Mouse (Mus musculus): ENCODE measurements around the gene Tac1. TPM values are rescaled to one million over a fixed set of nuclear protein-coding genes. Genes with fewer than 3 reads are reported as not detected.
"Not testable (repeated sequence)": the region's sequence is repeated elsewhere in the genome, so short reads cannot be mapped to it uniquely, and the experiment has no call there.

Gene Tac1
- 0.36 and 0.48 TPM in 2 replicates for polyA plus RNA-seq (2015; fragmentation: Nextera tagmentation; extraction: Ambion mirVana)

GRCm38 (mm10) chr6:7554829-7555391 is at the start of gene Tac1:
Tac1 (plus strand) TSS chr6:7554879.
- H3K4me2 ChIP-seq, result peak within 1 kb of the TSS; percentile 69
- WGBS, result 3% methylated on average over 37 of the region's 37 CpGs
- 0 out of 2 replicates have a peak within 1 kb of the TSS, but pooled peaks have one; percentile 20 for H3K9ac ChIP-seq
- H3K27ac ChIP-seq (replicated peaks), result no peak within 1 kb of the TSS
- H3K9me3 ChIP-seq, result no peaks in the 10 kb centered on the region
- ATAC-seq (ENCODE audit: extremely low read depth, insufficient number of reproducible peaks, low FRiP score, low TSS enrichment), result no peak
- H3K27me3 ChIP-seq (replicated peaks), result peaks cover 50% of the 10 kb centered on the region
- peaks cover 17% of the 10 kb centered on the region for H3K4me1 ChIP-seq
- no peaks in the 10 kb centered on the region for H3K36me3 ChIP-seq
- peak within 1 kb of the TSS; percentile 45 for H3K4me3 ChIP-seq

- not testable (repeated sequence) for H3K27ac ChIP-seq (replicated peaks); H3K36me3 ChIP-seq; H3K4me2 ChIP-seq; H3K9ac ChIP-seq; H3K9me3 ChIP-seq; H3K27me3 ChIP-seq (replicated peaks); H3K4me1 ChIP-seq; H3K4me3 ChIP-seq; ATAC-seq (ENCODE audit: extremely low read depth, insufficient number of reproducible peaks, low FRiP score, low TSS enrichment)
- WGBS, result 55% methylated on average over 2 of the region's 2 CpGs
Observed at GRCm38 (mm10) chr6:7543511-7543910, 11.2 kb upstream of the Tac1 start.

- peak overlapping the region; percentile 69 for H3K4me2 ChIP-seq
- H3K27me3 ChIP-seq (replicated peaks), result peaks cover 50% of the 10 kb centered on the region
- H3K4me3 ChIP-seq, result peak overlapping the region; percentile 45
- H3K27ac ChIP-seq (replicated peaks), result no peak overlapping the region
- no peak for ATAC-seq (ENCODE audit: extremely low read depth, insufficient number of reproducible peaks, low FRiP score, low TSS enrichment)
- H3K4me1 ChIP-seq, result peaks cover 17% of the 10 kb centered on the region
- no peaks in the 10 kb centered on the region for H3K9me3 ChIP-seq
- H3K36me3 ChIP-seq, result no peaks in the 10 kb centered on the region
- no peak overlapping the region for H3K9ac ChIP-seq
- WGBS, result 2% methylated on average over 25 of the region's 25 CpGs
Observed at GRCm38 (mm10) chr6:7555688-7556476, 1.2 kb downstream of the Tac1 start.

DNA sequence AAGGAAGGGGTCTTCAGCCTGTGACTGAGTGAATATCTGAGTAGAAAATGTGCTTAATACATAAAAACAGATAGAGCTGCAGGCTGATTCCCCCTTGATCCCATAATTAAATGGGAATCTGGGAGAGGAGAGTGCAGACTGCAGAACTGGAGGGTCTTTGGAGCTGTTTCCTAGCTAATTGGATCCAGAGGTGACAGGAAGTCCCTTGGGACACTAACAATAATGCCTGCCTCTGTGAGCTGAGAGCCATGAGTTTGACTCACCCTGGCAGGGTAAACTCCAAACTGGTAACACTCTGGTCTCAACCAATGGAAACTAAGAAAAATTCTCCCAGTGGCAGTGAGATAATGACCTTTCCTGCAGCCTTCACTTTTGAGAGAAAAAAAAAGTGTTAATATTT is 3.5 kb downstream of the Tac1 start:
- H3K4me1 ChIP-seq, result peaks cover 17% of the 10 kb centered on the region
- no peak overlapping the region for H3K4me3 ChIP-seq
- peaks cover 48% of the 10 kb centered on the region for H3K27me3 ChIP-seq (replicated peaks)
- no peaks in the 10 kb centered on the region for H3K9me3 ChIP-seq
- no peaks in the 10 kb centered on the region for H3K36me3 ChIP-seq
- no peak overlapping the region for H3K4me2 ChIP-seq
- no peak for ATAC-seq (ENCODE audit: extremely low read depth, insufficient number of reproducible peaks, low FRiP score, low TSS enrichment)
- no peak overlapping the region for H3K27ac ChIP-seq (replicated peaks)
- no peak overlapping the region for H3K9ac ChIP-seq

GRCm38 (mm10) chr6:7562524-7562923 is 7.8 kb downstream of the Tac1 start:
- H3K9ac ChIP-seq, result no peak overlapping the region
- WGBS, result 48% methylated on average over 6 of the region's 6 CpGs
- peaks cover 8% of the 10 kb centered on the region for H3K27me3 ChIP-seq (replicated peaks)
- H3K4me2 ChIP-seq, result no peak overlapping the region
- H3K27ac ChIP-seq (replicated peaks), result no peak overlapping the region
- no peaks in the 10 kb centered on the region for H3K9me3 ChIP-seq
- H3K4me1 ChIP-seq, result no peaks in the 10 kb centered on the region
- H3K4me3 ChIP-seq, result no peak overlapping the region
- no peak for ATAC-seq (ENCODE audit: extremely low read depth, insufficient number of reproducible peaks, low FRiP score, low TSS enrichment)
- no peaks in the 10 kb centered on the region for H3K36me3 ChIP-seq

- Histone ChIP-seq H3K9ac (no peak overlapping the region), H3K4me3 (no peak overlapping the region), H3K27ac (replicated peaks) (no peak overlapping the region), H3K36me3 (no peaks in the 10 kb centered on the region), H3K4me2 (no peak overlapping the region), H3K9me3 (no peaks in the 10 kb centered on the region), H3K4me1 (no peaks in the 10 kb centered on the region), H3K27me3 (replicated peaks) (no peaks in the 10 kb centered on the region)
- WGBS, result 75% methylated on average over 3 of the region's 3 CpGs
- no peak for ATAC-seq (ENCODE audit: extremely low read depth, insufficient number of reproducible peaks, low FRiP score, low TSS enrichment)
Observed at GRCm38 (mm10) chr6:7564537-7564936, 9.9 kb downstream of the Tac1 start.

DNA sequence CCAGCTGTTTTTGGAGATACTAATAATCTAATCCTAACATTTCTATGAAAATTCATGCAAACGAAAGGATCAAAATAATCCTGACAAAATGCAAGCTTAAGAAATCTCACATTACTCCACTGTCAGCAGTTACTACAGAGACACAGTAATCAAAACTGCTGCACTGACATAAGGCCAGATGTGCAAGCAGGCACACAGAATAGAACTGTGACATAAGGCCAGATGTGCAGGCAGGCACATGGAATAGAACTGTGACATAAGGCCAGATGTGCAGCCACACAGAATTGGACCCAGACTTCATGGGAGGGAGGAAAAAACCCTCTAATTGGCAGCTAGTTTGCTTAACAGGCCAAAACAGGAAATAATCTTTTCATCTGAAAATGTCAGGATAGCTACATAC is 16.5 kb downstream of the Tac1 start:
- no peak overlapping the region for H3K4me2 ChIP-seq

GRCm38 (mm10) chr6:7578031-7578430 is 23.4 kb downstream of the Tac1 start:
- Histone ChIP-seq H3K27ac (replicated peaks) (no peak overlapping the region), H3K9ac (no peak overlapping the region), H3K4me1 (no peaks in the 10 kb centered on the region), H3K27me3 (replicated peaks) (no peaks in the 10 kb centered on the region), H3K36me3 (no peaks in the 10 kb centered on the region), H3K4me2 (no peak overlapping the region), H3K9me3 (no peaks in the 10 kb centered on the region), H3K4me3 (no peak overlapping the region)
- ATAC-seq (ENCODE audit: extremely low read depth, insufficient number of reproducible peaks, low FRiP score, low TSS enrichment), result no peak
- WGBS, result 32% methylated on average over 1 of the region's 1 CpGs

More for the DNA sequence above, 16.5 kb downstream of the Tac1 start:
- ATAC-seq (ENCODE audit: extremely low read depth, insufficient number of reproducible peaks, low FRiP score, low TSS enrichment), result no peak
- H3K36me3 ChIP-seq, result no peaks in the 10 kb centered on the region
- no peaks in the 10 kb centered on the region for H3K4me1 ChIP-seq
- 41% methylated on average over 1 of the region's 1 CpGs for WGBS
- no peaks in the 10 kb centered on the region for H3K9me3 ChIP-seq
- no peak overlapping the region for H3K27ac ChIP-seq (replicated peaks)
- no peak overlapping the region for H3K9ac ChIP-seq
- no peak overlapping the region for H3K4me3 ChIP-seq
- H3K27me3 ChIP-seq (replicated peaks), result no peaks in the 10 kb centered on the region

- H3K27me3 ChIP-seq (replicated peaks), result no peaks in the 10 kb centered on the region
- no peak overlapping the region for H3K4me2 ChIP-seq
- H3K4me1 ChIP-seq, result no peaks in the 10 kb centered on the region
- WGBS, result 80% methylated on average over 2 of the region's 2 CpGs
- no peak overlapping the region for H3K9ac ChIP-seq
- no peak overlapping the region for H3K27ac ChIP-seq (replicated peaks)
- no peak for ATAC-seq (ENCODE audit: extremely low read depth, insufficient number of reproducible peaks, low FRiP score, low TSS enrichment)
- H3K4me3 ChIP-seq, result no peak overlapping the region
- no peaks in the 10 kb centered on the region for H3K9me3 ChIP-seq
- H3K36me3 ChIP-seq, result no peaks in the 10 kb centered on the region
Observed at GRCm38 (mm10) chr6:7594445-7594844, 39.8 kb downstream of the Tac1 start.

DNA sequence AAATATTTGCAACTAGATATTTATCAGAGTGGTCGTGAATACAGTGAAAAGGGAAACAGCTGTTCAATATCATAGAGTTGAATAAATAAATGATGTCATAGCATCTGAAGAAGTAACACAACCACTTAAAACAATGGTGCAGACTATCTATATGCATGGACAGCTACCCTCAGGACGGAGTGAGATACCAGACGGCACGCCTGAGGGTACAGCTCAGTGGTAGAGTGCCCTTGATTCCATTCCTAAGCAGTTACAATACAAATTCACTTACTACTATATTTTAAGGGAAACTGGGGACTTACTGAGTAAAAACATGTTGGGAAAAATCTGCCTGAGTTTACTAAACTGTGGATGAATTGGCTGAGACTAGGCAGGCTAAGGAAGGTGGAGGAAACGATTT is 43.7 kb downstream of the Tac1 start:
- Histone ChIP-seq H3K27ac (replicated peaks) (no peak overlapping the region), H3K9me3 (no peaks in the 10 kb centered on the region), H3K36me3 (no peaks in the 10 kb centered on the region), H3K4me3 (no peak overlapping the region), H3K9ac (no peak overlapping the region), H3K4me2 (no peak overlapping the region), H3K27me3 (replicated peaks) (no peaks in the 10 kb centered on the region), H3K4me1 (no peaks in the 10 kb centered on the region)
- ATAC-seq (ENCODE audit: extremely low read depth, insufficient number of reproducible peaks, low FRiP score, low TSS enrichment), result no peak
- 67% methylated on average over 5 of the region's 5 CpGs for WGBS

DNA sequence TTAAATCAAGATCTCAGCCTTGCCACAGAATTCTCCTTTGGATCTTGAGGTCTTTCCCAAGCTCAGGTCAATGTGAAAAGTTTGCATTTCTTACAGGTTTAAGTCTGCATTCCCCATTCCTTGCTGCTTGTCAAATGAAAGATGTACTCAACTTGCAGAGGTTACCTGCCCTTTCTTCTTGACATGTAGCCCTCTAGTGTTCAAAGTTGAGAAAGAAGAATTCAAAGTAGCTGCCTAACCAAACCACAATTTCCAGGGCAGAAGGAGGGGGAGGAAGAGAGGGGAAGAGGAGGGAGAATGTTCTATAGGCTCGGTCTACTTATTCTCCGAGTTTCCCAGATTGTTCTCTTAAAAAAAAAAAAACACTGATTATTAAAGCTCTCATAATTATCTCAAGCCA is 45.5 kb downstream of the Tac1 start:
- 25% methylated on average over 2 of the region's 2 CpGs for WGBS
- Histone ChIP-seq H3K4me2 (no peak overlapping the region), H3K27ac (replicated peaks) (no peak overlapping the region), H3K4me1 (no peaks in the 10 kb centered on the region), H3K36me3 (no peaks in the 10 kb centered on the region), H3K9ac (no peak overlapping the region), H3K9me3 (no peaks in the 10 kb centered on the region), H3K4me3 (no peak overlapping the region), H3K27me3 (replicated peaks) (no peaks in the 10 kb centered on the region)
- no peak for ATAC-seq (ENCODE audit: extremely low read depth, insufficient number of reproducible peaks, low FRiP score, low TSS enrichment)

Data from heart, embryonic 13.5 days (tissue).